Mouse (Mus musculus): ENCODE data around the gene Mfsd11. TPM values are rescaled to one million over a fixed set of nuclear protein-coding genes. Genes with fewer than 3 reads are reported as not detected.
A peak's percentile ranks its signal among the peaks of the same experiment; 100 is the strongest.

Mfsd11 gene
- polyA plus RNA-seq, 1 experiment = 33.0 TPM

DNA sequence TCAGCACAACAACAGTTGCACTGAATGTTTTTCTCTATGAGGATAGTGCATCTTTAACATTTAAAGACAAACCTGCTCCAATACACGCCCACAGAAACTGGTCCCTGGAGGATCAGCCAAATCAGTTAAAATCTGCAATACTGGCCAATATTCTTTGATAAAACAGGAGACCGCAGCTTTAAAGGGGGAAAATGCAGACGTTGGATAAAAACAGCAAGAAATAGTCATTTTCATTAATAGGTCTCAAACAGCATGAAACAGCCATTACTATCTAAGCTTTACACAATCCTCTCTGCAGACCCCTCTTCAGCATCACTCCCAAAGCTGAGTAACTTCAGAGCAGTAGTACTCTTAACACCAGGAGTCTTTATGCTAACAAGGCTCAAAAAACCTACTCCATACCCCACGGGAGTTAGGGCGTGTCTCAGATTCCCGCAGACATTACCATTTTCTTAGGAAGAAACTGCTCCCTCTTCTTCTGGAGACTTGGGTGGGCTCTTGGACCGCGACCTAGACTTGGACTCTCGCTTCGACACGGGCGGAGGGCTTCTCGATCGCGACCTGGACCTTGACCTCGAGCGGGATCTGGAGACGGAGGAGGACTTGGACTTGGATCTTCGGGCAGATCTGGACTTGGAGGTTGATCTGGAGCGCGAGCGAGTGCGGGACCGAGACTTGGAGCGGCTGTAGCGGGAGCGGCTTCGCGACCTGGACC is 507 bp upstream of the Mfsd11 start:
- no peak for TF ChIP-seq CTCF (IDR thresholded peaks at IDR 0.05; ENCODE audit: borderline replicate concordance, insufficient read depth, low read depth, low read length)
- no peak for TF ChIP-seq POLR2A (IDR thresholded peaks at IDR 0.05; ENCODE audit: borderline replicate concordance, insufficient read depth, low read length)
- WGBS = 1% methylated on average over 28 of the region's 29 CpGs

DNA sequence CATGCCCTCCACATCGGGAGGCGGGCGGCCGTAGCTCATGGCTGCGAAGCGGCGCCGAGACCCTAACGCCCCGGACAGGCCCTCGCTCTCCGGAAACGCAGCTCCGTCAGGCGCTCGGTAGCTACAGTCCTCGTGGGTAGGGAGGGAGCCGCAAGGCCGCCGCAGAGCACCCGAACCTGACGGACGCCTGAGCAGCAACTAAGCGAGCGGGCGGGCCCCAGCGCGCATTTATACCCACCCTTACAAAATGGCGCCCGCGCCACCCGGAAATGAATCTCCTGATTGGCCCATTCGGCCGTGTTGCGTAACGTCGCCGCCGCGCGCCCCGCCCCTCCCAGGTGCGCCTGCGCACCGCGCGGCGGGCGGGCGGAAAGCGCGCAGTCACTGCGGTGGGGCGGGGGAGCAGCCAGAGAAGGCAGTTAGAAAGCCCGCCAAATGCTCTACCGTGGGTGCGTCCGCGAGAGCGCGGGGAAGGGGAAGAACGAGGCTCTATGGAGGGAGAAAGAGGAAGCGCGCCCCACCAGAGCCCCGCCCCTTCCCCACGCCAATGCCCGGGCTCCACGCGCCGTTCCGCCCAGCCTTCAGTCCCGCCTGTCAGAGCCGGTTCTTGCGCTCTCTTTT is 761 bp downstream of the Mfsd11 start, which contains the start of gene Srsf2:
TSS of gene Srsf2 (minus strand) at position 204 of the 621 bp plus-strand sequence.
- peak within 1 kb of the TSS; percentile 95 for H3K4me3 ChIP-seq (replicated peaks; ENCODE audit: insufficient read depth, low read depth, low read length)
- H3K4me1 ChIP-seq (ENCODE audit: control insufficient read depth, insufficient read depth, low read length) = no peaks in the 10 kb centered on the region; the same call in 1 of the 2 replicates
- WGBS = under 1% methylated on average over 67 of the region's 74 CpGs
- peak; percentile 97 to 98 for DNase-seq
- TF ChIP-seq POLR2A (IDR thresholded peaks at IDR 0.05; ENCODE audit: borderline replicate concordance, insufficient read depth, low read length) (peak; percentile 100), CTCF (IDR thresholded peaks at IDR 0.05; ENCODE audit: borderline replicate concordance, insufficient read depth, low read depth, low read length) (no peak)
- no peaks in the 10 kb centered on the region for H3K27me3 ChIP-seq (ENCODE audit: control insufficient read depth, insufficient read depth, low read length)
- H3K27ac ChIP-seq (ENCODE audit: insufficient read depth, low read length) = peak within 1 kb of the TSS; percentile 90

More for the DNA sequence above, 507 bp upstream of the Mfsd11 start:
- H3K27ac ChIP-seq (ENCODE audit: insufficient read depth, low read length) = peak overlapping the region; percentile 56
- peak overlapping the region; percentile 95 for H3K4me3 ChIP-seq (replicated peaks; ENCODE audit: insufficient read depth, low read depth, low read length)
- DNase-seq = no peak
- no peaks in the 10 kb centered on the region for H3K27me3 ChIP-seq (ENCODE audit: control insufficient read depth, insufficient read depth, low read length)
- no peaks in the 10 kb centered on the region; the same call in 1 of the 2 replicates for H3K4me1 ChIP-seq (ENCODE audit: control insufficient read depth, insufficient read depth, low read length)

DNA sequence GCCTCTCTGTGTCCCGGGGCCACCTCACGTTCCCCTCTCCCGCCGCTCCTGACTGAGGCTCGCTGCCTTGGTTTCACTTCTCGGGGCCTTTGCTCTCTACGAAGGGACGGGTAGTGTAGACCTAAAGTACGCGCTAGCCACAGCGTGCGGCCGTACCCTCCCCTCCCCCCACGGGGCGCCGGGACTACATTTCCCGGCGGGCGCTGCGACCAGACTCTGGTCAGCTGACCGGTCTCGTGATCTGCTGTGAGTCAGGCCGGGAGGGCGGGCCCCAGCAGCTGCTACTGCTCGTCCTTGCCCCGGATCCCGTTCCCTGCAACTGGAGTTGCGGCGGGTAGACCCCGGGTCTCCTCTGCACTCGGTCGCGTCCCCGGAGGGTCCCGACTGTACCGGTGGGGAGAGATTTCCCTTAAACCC is 1.3 kb downstream of the Mfsd11 start:
- TF ChIP-seq CTCF (IDR thresholded peaks at IDR 0.05; ENCODE audit: borderline replicate concordance, insufficient read depth, low read depth, low read length) = no peak
- peak; percentile 92 for TF ChIP-seq POLR2A (IDR thresholded peaks at IDR 0.05; ENCODE audit: borderline replicate concordance, insufficient read depth, low read length)
- DNase-seq = peak; percentile 97 to 99
- H3K4me3 ChIP-seq (replicated peaks; ENCODE audit: insufficient read depth, low read depth, low read length) = peak overlapping the region; percentile 95
- H3K27me3 ChIP-seq (ENCODE audit: control insufficient read depth, insufficient read depth, low read length) = no peaks in the 10 kb centered on the region
- peak overlapping the region; percentile 90 for H3K27ac ChIP-seq (ENCODE audit: insufficient read depth, low read length)
- WGBS = under 1% methylated on average over 36 of the region's 36 CpGs
- H3K4me1 ChIP-seq (ENCODE audit: control insufficient read depth, insufficient read depth, low read length) = no peaks in the 10 kb centered on the region; the same call in 1 of the 2 replicates

DNA sequence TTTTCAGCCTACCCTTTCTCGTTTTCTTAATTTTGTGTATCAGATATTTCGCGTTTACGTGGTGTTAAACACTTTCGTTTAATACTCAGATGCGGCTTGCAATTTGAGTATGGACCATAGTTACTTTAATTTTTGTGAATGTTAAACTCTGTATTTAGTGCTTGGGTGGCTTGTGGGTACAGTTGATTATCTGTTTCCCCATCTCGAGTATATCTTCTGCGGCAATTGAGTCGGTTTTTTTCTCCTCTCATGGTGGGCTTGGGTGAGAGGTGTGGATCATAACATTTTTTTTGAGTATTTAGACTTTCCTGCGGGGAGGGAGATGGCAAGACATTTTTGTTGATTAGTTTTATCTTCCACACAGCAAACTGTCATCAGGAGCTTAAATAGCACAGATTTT is 2.0 kb downstream of the Mfsd11 start:
- TF ChIP-seq POLR2A (IDR thresholded peaks at IDR 0.05; ENCODE audit: borderline replicate concordance, insufficient read depth, low read length) (no peak), CTCF (IDR thresholded peaks at IDR 0.05; ENCODE audit: borderline replicate concordance, insufficient read depth, low read depth, low read length) (no peak)
- Histone ChIP-seq H3K4me1 (ENCODE audit: control insufficient read depth, insufficient read depth, low read length) (no peaks in the 10 kb centered on the region; the same call in 1 of the 2 replicates), H3K27me3 (ENCODE audit: control insufficient read depth, insufficient read depth, low read length) (no peaks in the 10 kb centered on the region), H3K4me3 (replicated peaks; ENCODE audit: insufficient read depth, low read depth, low read length) (peak overlapping the region; percentile 95), H3K27ac (ENCODE audit: insufficient read depth, low read length) (no peak overlapping the region)
- 30% methylated on average over 10 of the region's 10 CpGs for WGBS
- no peak for DNase-seq

DNA sequence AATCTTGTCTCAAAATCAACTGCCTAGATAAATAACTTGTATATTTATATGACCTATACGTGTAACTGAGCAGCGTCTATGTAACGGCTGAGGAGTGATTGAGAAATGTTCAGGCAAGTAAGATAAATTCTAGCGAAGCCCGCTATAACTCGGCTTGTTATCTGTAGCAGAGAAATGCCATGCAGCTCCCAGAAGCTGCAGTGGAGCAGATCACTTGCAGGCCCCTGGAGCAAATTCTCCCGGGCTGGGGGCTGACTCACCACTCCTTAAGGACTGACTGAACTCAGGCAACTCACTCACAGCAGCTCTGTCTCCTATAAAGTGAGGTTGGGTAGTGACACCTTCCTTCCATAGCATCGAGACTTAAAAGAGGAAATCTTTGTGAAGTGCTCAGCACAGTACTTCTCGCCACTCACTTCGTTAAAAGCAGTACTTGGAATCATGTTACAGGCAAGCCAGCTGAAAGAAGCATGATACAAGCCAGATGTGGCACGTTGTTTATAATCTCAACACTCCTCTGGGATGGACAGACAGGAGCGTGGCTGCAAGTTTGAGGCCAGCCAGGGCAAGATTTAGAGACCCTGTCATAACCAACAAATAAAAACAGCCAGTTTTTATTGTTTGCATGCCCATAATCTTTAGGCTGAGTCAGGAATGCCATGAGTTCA is 5.1 kb downstream of the Mfsd11 start:
- no peak overlapping the region for H3K4me3 ChIP-seq (replicated peaks; ENCODE audit: insufficient read depth, low read depth, low read length)
- DNase-seq = no peak
- TF ChIP-seq CTCF (IDR thresholded peaks at IDR 0.05; ENCODE audit: borderline replicate concordance, insufficient read depth, low read depth, low read length) = no peak
- TF ChIP-seq POLR2A (IDR thresholded peaks at IDR 0.05; ENCODE audit: borderline replicate concordance, insufficient read depth, low read length) = no peak
- 93% methylated on average over 12 of the region's 12 CpGs for WGBS
- no peaks in the 10 kb centered on the region for H3K27me3 ChIP-seq (ENCODE audit: control insufficient read depth, insufficient read depth, low read length)
- H3K27ac ChIP-seq (ENCODE audit: insufficient read depth, low read length) = no peak overlapping the region
- no peaks in the 10 kb centered on the region; the same call in 1 of the 2 replicates for H3K4me1 ChIP-seq (ENCODE audit: control insufficient read depth, insufficient read depth, low read length)

DNA sequence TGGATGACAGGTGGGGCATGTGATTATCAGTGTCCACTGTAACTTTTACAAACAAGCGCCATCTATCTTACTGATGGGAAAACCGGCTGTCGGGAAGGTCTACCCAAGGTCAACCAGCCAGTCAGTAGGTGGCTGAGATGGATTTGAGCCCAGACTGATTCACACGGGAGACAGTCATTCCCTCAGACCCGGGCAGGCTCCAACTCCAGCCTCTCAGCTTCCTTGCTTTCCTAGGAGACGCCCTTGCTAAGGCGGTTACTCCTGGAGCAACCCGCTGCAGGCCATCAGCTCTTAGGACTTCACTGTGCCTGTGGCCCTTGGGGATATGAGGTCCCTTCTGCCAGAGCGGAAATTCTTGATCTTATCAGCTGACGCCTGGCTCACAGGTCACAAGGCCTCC is 12.2 kb downstream of the Mfsd11 start:
- no peak for TF ChIP-seq CTCF (IDR thresholded peaks at IDR 0.05; ENCODE audit: borderline replicate concordance, insufficient read depth, low read depth, low read length)
- no peak for TF ChIP-seq POLR2A (IDR thresholded peaks at IDR 0.05; ENCODE audit: borderline replicate concordance, insufficient read depth, low read length)
- Histone ChIP-seq H3K4me1 (ENCODE audit: control insufficient read depth, insufficient read depth, low read length) (no peaks in the 10 kb centered on the region), H3K27ac (ENCODE audit: insufficient read depth, low read length) (no peak overlapping the region), H3K27me3 (ENCODE audit: control insufficient read depth, insufficient read depth, low read length) (no peaks in the 10 kb centered on the region), H3K4me3 (replicated peaks; ENCODE audit: insufficient read depth, low read depth, low read length) (no peak overlapping the region)
- WGBS = 78% methylated on average over 10 of the region's 10 CpGs
- DNase-seq = no peak

DNA sequence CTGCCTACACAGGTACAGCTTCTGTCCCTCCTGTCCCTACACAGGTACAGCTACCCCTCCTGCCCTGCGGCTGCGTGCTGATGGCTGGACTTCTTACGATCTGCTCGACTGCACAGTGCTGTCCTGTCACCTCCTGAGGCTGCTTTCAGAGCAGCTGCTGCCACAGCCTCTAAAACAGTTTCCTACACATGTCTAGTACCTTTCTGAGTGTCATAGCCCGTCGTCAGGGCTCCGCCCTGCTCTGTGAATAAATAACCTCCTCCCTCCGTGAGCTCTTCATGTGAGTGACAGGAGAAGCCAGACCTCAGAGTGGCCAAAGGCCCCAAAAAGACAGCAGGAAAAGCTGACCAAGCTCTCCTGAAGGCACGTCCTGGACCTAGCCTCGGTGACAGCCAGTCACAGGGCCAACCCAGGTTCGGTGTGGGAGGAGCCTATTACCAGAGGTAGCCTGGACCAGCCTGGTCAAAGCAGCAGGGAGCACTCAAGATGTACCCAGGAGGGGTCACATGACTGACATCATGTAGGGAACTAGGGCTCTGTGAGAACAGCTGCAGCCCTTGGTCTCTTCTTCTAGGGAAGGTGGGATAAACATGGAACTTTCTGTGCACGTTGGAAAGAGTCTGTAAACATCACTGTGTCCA is 13.8 kb downstream of the Mfsd11 start:
- 76% methylated on average over 12 of the region's 12 CpGs for WGBS
- Histone ChIP-seq H3K4me1 (ENCODE audit: control insufficient read depth, insufficient read depth, low read length) (no peaks in the 10 kb centered on the region), H3K27ac (ENCODE audit: insufficient read depth, low read length) (no peak overlapping the region), H3K4me3 (replicated peaks; ENCODE audit: insufficient read depth, low read depth, low read length) (no peak overlapping the region), H3K27me3 (ENCODE audit: control insufficient read depth, insufficient read depth, low read length) (no peaks in the 10 kb centered on the region)
- no peak for DNase-seq
- no peak for TF ChIP-seq CTCF (IDR thresholded peaks at IDR 0.05; ENCODE audit: borderline replicate concordance, insufficient read depth, low read depth, low read length)
- no peak for TF ChIP-seq POLR2A (IDR thresholded peaks at IDR 0.05; ENCODE audit: borderline replicate concordance, insufficient read depth, low read length)
